Mouse (Mus musculus): ENCODE measurements around the gene Dnajb13.

Dnajb13 gene

GRCm38 (mm10) chr7:100506494-100506893, 8.3 kb downstream of the Dnajb13 start:
- no peak for DNase-seq

GRCm38 (mm10) chr7:100504740-100505487, 9.8 kb downstream of the Dnajb13 start:
- DNase-seq: no peak

- DNase-seq: peak; percentile 54
These were observed 11.7 kb downstream of the Dnajb13 start for GRCm38 (mm10) chr7:100503076-100503475.

- peak; percentile 18 for DNase-seq
These were observed 12.3 kb downstream of the Dnajb13 start for GRCm38 (mm10) chr7:100502374-100502922.

GRCm38 (mm10) chr7:100501844-100502373, 12.9 kb downstream of the Dnajb13 start:
- no peak for DNase-seq

GRCm38 (mm10) chr7:100501027-100501843, 13.5 kb downstream of the Dnajb13 start:
- DNase-seq: peak; percentile 25

GRCm38 (mm10) chr7:100500276-100500977, 14.3 kb downstream of the Dnajb13 start:
- peak; percentile 34 for DNase-seq

- no peak for DNase-seq
These were observed 15.3 kb downstream of the Dnajb13 start for GRCm38 (mm10) chr7:100499465-100499864.

- peak; percentile 25 for DNase-seq
These were observed 16.8 kb downstream of the Dnajb13 start for GRCm38 (mm10) chr7:100497982-100498381.

GRCm38 (mm10) chr7:100497402-100497801, 17.4 kb downstream of the Dnajb13 start:
- DNase-seq: no peak

- peak; percentile 26 for DNase-seq
These were observed 18.0 kb downstream of the Dnajb13 start for GRCm38 (mm10) chr7:100496791-100497190.

GRCm38 (mm10) chr7:100496371-100496770, 18.4 kb downstream of the Dnajb13 start:
- no peak for DNase-seq

GRCm38 (mm10) chr7:100495581-100496251, 19.0 kb downstream of the Dnajb13 start:
- DNase-seq: peak; percentile 83

- DNase-seq: peak; percentile 54
These were observed 19.7 kb downstream of the Dnajb13 start for GRCm38 (mm10) chr7:100495042-100495441.

GRCm38 (mm10) chr7:100494415-100494831, 20.3 kb downstream of the Dnajb13 start:
- peak; percentile 53 for DNase-seq

GRCm38 (mm10) chr7:100493484-100494414, 21.0 kb downstream of the Dnajb13 start:
- DNase-seq: peak; percentile 74

- peak; percentile 99 for DNase-seq
These were observed 21.7 kb downstream of the Dnajb13 start, which contains the start of gene Ucp2 for GRCm38 (mm10) chr7:100493117-100493483. Gene Ucp2, plus strand, starts transcription at chr7:100493337.

GRCm38 (mm10) chr7:100492391-100493116, 22.2 kb downstream of the Dnajb13 start:
- DNase-seq: peak; percentile 62

GRCm38 (mm10) chr7:100488474-100489048, 26.2 kb downstream of the Dnajb13 start:
- no peak for DNase-seq

- no peak for DNase-seq
These were observed 27.5 kb downstream of the Dnajb13 start for GRCm38 (mm10) chr7:100487301-100487700.

All from thymus, postnatal 4 days (tissue).